Mouse (Mus musculus) spleen, postnatal 10 days (tissue): ENCODE data around the gene Rpp14.
A peak's percentile ranks its signal among the peaks of the same experiment; 100 is the strongest.

Experiments
- DNase-seq, 2 experiments: peaks; one replicate each; pipeline ENCODE4 v3.0.0; 2021 to 2022; ENCODE audit warnings: low spot score in 2 of 2

Gene Rpp14

GRCm38 (mm10) chr14:8059938-8060337 is 20.2 kb upstream of the Rpp14 start:
- no peak for DNase-seq

- DNase-seq: no peak
Measured at GRCm38 (mm10) chr14:8062076-8062475, 18.1 kb upstream of the Rpp14 start.

- no peak for DNase-seq
Measured at GRCm38 (mm10) chr14:8062537-8063301, 17.4 kb upstream of the Rpp14 start.

GRCm38 (mm10) chr14:8063835-8064785 is 16.1 kb upstream of the Rpp14 start:
- DNase-seq: no peak

GRCm38 (mm10) chr14:8080718-8081117 is 551 bp downstream of the Rpp14 start:
- DNase-seq: peak; percentile 29 to 34

GRCm38 (mm10) chr14:8082949-8083348 is 2.8 kb downstream of the Rpp14 start:
- DNase-seq: no peak

GRCm38 (mm10) chr14:8089016-8089415 is 8.8 kb downstream of the Rpp14 start:
- DNase-seq: no peak

- DNase-seq: no peak
Measured at GRCm38 (mm10) chr14:8092573-8092972, 12.4 kb downstream of the Rpp14 start.

- DNase-seq: no peak
Measured at GRCm38 (mm10) chr14:8093427-8093826, 13.3 kb downstream of the Rpp14 start.

GRCm38 (mm10) chr14:8094931-8095561 is 14.9 kb downstream of the Rpp14 start:
- DNase-seq: no peak

- no peak for DNase-seq
Measured at GRCm38 (mm10) chr14:8095562-8095950, 15.4 kb downstream of the Rpp14 start.

GRCm38 (mm10) chr14:8097978-8098686 is 18.0 kb downstream of the Rpp14 start, which contains the start of gene Pxk:
TSS of gene Pxk (plus strand) at chr14:8098211.
- DNase-seq: peak; percentile 85 to 95

- DNase-seq: no peak
Measured at GRCm38 (mm10) chr14:8098687-8098995, 18.5 kb downstream of the Rpp14 start.

- DNase-seq: no peak
Measured at GRCm38 (mm10) chr14:8099561-8100021, 19.4 kb downstream of the Rpp14 start.

GRCm38 (mm10) chr14:8101886-8102285 is 21.7 kb downstream of the Rpp14 start:
- no peak for DNase-seq

GRCm38 (mm10) chr14:8102676-8103075 is 22.5 kb downstream of the Rpp14 start:
- no peak for DNase-seq

GRCm38 (mm10) chr14:8108047-8108446 is 27.9 kb downstream of the Rpp14 start:
- DNase-seq: no peak

- DNase-seq: no peak
Measured at GRCm38 (mm10) chr14:8108976-8109375, 28.8 kb downstream of the Rpp14 start.

GRCm38 (mm10) chr14:8111545-8111944 is 31.4 kb downstream of the Rpp14 start:
- no peak for DNase-seq

GRCm38 (mm10) chr14:8112036-8112435 is 31.9 kb downstream of the Rpp14 start:
- DNase-seq: no peak

- DNase-seq: no peak
Measured at GRCm38 (mm10) chr14:8113616-8114015, 33.4 kb downstream of the Rpp14 start.

GRCm38 (mm10) chr14:8114306-8114705 is 34.1 kb downstream of the Rpp14 start:
- no peak for DNase-seq
